27 mouse cellular contexts compared by ENCODE assay signal in genomic region chr4:116133126-116133525, GRCm38 (mm10). TPM values are rescaled to one million over a fixed set of nuclear protein-coding genes. Genes with fewer than 3 reads are reported as not detected.
A peak's percentile ranks its signal among the peaks of the same experiment; 100 is the strongest.
DNase-seq lines count a peak whose midpoint lies in the region; ATAC-seq and TF ChIP-seq lines count a peak whose summit lies in the region.
"Had no signal": no experiment of that assay in that cellular context is flagged by ENCODE, and none has a peak within 500 bp of the region (broad histone marks: within the 10 kb centered on the region; RNA-seq: fewer than 3 reads in every experiment).

No protein-coding gene starts in this region.

- H3K9ac ChIP-seq in hindbrain, embryonic 13.5 days = 0 out of 2 replicates have a peak overlapping the region, but pooled peaks have one; percentile 31
- H3K9ac ChIP-seq in hindbrain, postnatal 0 days (replicated peaks; ENCODE audit: low read length) = no peak overlapping the region
- no peak overlapping the region for H3K9ac ChIP-seq in midbrain, embryonic 11.5 days (ENCODE audit: low read length)
- no peak overlapping the region for H3K9ac ChIP-seq in midbrain, embryonic 13.5 days (replicated peaks)
- no peak overlapping the region; the same call in 1 of the 2 replicates for H3K9ac ChIP-seq in MEL (ENCODE audit: control insufficient read depth, low read depth, low read length, poor library complexity, severe bottlenecking)
- H3K9ac ChIP-seq: embryonic facial prominence, embryonic 13.5 days; embryonic facial prominence, embryonic 15.5 days; forebrain, embryonic 12.5 days had no signal

- no peak for TF ChIP-seq POLR2A in MEL (IDR thresholded peaks at IDR 0.05; ENCODE audit: control insufficient read depth in 1 of 2, insufficient read depth in 1 of 2, low read depth in 1 of 2, low read length in 2 of 2, poor library complexity in 1 of 2)

- H3K4me2 ChIP-seq in hindbrain, embryonic 13.5 days = no peak overlapping the region
- no peak overlapping the region for H3K4me2 ChIP-seq in hindbrain, postnatal 0 days (ENCODE audit: low read depth, low read length)
- no peak overlapping the region for H3K4me2 ChIP-seq in midbrain, embryonic 11.5 days
- H3K4me2 ChIP-seq in midbrain, embryonic 13.5 days (replicated peaks) = no peak overlapping the region
- H3K4me2 ChIP-seq: embryonic facial prominence, embryonic 13.5 days; embryonic facial prominence, embryonic 15.5 days; forebrain, embryonic 12.5 days had no signal

- no peak for TF ChIP-seq RAD21 in MEL (IDR thresholded peaks at IDR 0.05; ENCODE audit: low read depth, low read length)

- no peak for TF ChIP-seq CTCF in hindbrain, postnatal 0 days (IDR thresholded peaks at IDR 0.05; ENCODE audit: low read depth)
- no peak for TF ChIP-seq CTCF in MEL (IDR thresholded peaks at IDR 0.05 in 2 of 3, conservative IDR thresholded peaks at IDR 0.05 in 1 of 3; ENCODE audit: control insufficient read depth in 1 of 3, insufficient read depth in 1 of 3, low read depth in 2 of 3, low read length in 3 of 3, poor library complexity in 1 of 3, severe bottlenecking in 1 of 3)
- TF ChIP-seq CTCF in gastrocnemius, adult 2 months (IDR thresholded peaks at IDR 0.05) = no peak

- H3K36me3 ChIP-seq in hindbrain, embryonic 13.5 days = no peaks in the 10 kb centered on the region
- H3K36me3 ChIP-seq in hindbrain, postnatal 0 days (ENCODE audit: insufficient read depth, low read length) = no peaks in the 10 kb centered on the region
- no peaks in the 10 kb centered on the region for H3K36me3 ChIP-seq in midbrain, embryonic 11.5 days (ENCODE audit: control insufficient read depth, insufficient read depth, low read length)
- no peaks in the 10 kb centered on the region for H3K36me3 ChIP-seq in midbrain, embryonic 13.5 days
- 0 out of 4 replicates have a peak, but pooled peaks cover 0 to 2% of the 10 kb centered on the region in 2 experiments for H3K36me3 ChIP-seq in MEL (ENCODE audit: control insufficient read depth in 1 of 2, insufficient read depth in 2 of 2, low read length in 2 of 2)

- H3K4me3 ChIP-seq in hindbrain, embryonic 13.5 days = no peak overlapping the region
- H3K4me3 ChIP-seq in hindbrain, postnatal 0 days (ENCODE audit: low read length) = no peak overlapping the region
- no peak overlapping the region for H3K4me3 ChIP-seq in midbrain, embryonic 11.5 days (ENCODE audit: low read depth, low read length)
- no peak overlapping the region for H3K4me3 ChIP-seq in midbrain, embryonic 13.5 days (replicated peaks)
- H3K4me3 ChIP-seq in MEL (ENCODE audit: control insufficient read depth in 1 of 2, insufficient read depth in 1 of 2, low read depth in 2 of 2, low read length in 2 of 2) = no peak overlapping the region
- no peak overlapping the region for H3K4me3 ChIP-seq in gastrocnemius, adult 2 months
- H3K4me3 ChIP-seq: embryonic facial prominence, embryonic 13.5 days; embryonic facial prominence, embryonic 15.5 days; erythroblast, embryonic 14.5 days; forebrain, embryonic 10.5 days; forebrain, embryonic 12.5 days had no signal

- ATAC-seq in hindbrain, embryonic 13.5 days (ENCODE audit: low FRiP score) = no peak
- ATAC-seq in hindbrain, postnatal 0 days = no peak
- no peak for ATAC-seq in midbrain, embryonic 11.5 days (ENCODE audit: low FRiP score)
- no peak for ATAC-seq in midbrain, embryonic 13.5 days
- ATAC-seq: forebrain, embryonic 14.5 days; forebrain, embryonic 16.5 days had no signal

- H3K4me1 ChIP-seq in hindbrain, embryonic 13.5 days (replicated peaks) = no peaks in the 10 kb centered on the region
- no peaks in the 10 kb centered on the region for H3K4me1 ChIP-seq in hindbrain, postnatal 0 days (ENCODE audit: insufficient read depth, low read length)
- H3K4me1 ChIP-seq in midbrain, embryonic 11.5 days (ENCODE audit: control insufficient read depth, insufficient read depth, low read length) = peaks cover 4% of the 10 kb centered on the region; the same call in 1 of the 2 replicates
- H3K4me1 ChIP-seq in midbrain, embryonic 13.5 days (replicated peaks) = peaks cover 4% of the 10 kb centered on the region
- H3K4me1 ChIP-seq in MEL (ENCODE audit: control insufficient read depth in 1 of 2, insufficient read depth in 2 of 2, low read length in 2 of 2) = peaks cover 0 to 2% of the 10 kb centered on the region in 2 experiments; a peak in 1 of 4 replicates
- H3K4me1 ChIP-seq: embryonic facial prominence, embryonic 15.5 days had no signal

- no peak for DNase-seq in hindbrain, postnatal 0 days (ENCODE audit: low spot score)
- peak; percentile 72 for DNase-seq in midbrain, embryonic 11.5 days (ENCODE audit: low spot score, missing footprints)
- DNase-seq in MEL (ENCODE audit: low read depth, low spot score) = peak; percentile 23
- no peak for DNase-seq in gastrocnemius, adult 2 months
- DNase-seq: adrenal gland, adult 2 months; adrenal gland, postnatal 10 days; adrenal gland, postnatal 25 days; cerebellum, adult 11 months; cerebellum, adult 18-20 months; cerebellum, adult 9-11 months; cerebellum, postnatal 36 days; embryo, embryonic 11 days had no signal

- 82% methylated on average over 4 of the region's 4 CpGs for WGBS in hindbrain, embryonic 13.5 days
- WGBS in hindbrain, postnatal 0 days = 85% methylated on average over 4 of the region's 4 CpGs
- 85% methylated on average over 4 of the region's 4 CpGs for WGBS in midbrain, embryonic 11.5 days
- 91% methylated on average over 4 of the region's 4 CpGs for WGBS in midbrain, embryonic 13.5 days

- H3K27me3 ChIP-seq in hindbrain, embryonic 13.5 days = no peaks in the 10 kb centered on the region
- no peaks in the 10 kb centered on the region for H3K27me3 ChIP-seq in hindbrain, postnatal 0 days (ENCODE audit: insufficient read depth, low read length)
- H3K27me3 ChIP-seq in midbrain, embryonic 11.5 days (ENCODE audit: control insufficient read depth, insufficient read depth, low read length) = no peaks in the 10 kb centered on the region
- H3K27me3 ChIP-seq in midbrain, embryonic 13.5 days = no peaks in the 10 kb centered on the region
- no peaks in the 10 kb centered on the region for H3K27me3 ChIP-seq in MEL (ENCODE audit: control insufficient read depth in 1 of 2, insufficient read depth in 2 of 2, low read length in 2 of 2)
- H3K27me3 ChIP-seq: embryonic facial prominence, embryonic 13.5 days; embryonic facial prominence, embryonic 15.5 days; forebrain, embryonic 12.5 days had no signal

- no peaks in the 10 kb centered on the region for H3K79me2 ChIP-seq in MEL (ENCODE audit: control insufficient read depth, insufficient read depth, low read length, poor library complexity)

- intact Hi-C loops in gastrocnemius, adult 2 months (cut with DNase I) = no loop called here

- no peak for TF ChIP-seq EP300 in MEL (IDR thresholded peaks at IDR 0.05; ENCODE audit: low read depth in 1 of 2, low read length in 2 of 2)

- H3K27ac ChIP-seq in hindbrain, embryonic 13.5 days = no peak overlapping the region
- no peak overlapping the region for H3K27ac ChIP-seq in hindbrain, postnatal 0 days
- H3K27ac ChIP-seq in midbrain, embryonic 11.5 days (ENCODE audit: low read depth, low read length) = no peak overlapping the region
- no peak overlapping the region for H3K27ac ChIP-seq in midbrain, embryonic 13.5 days
- no peak overlapping the region for H3K27ac ChIP-seq in MEL (ENCODE audit: control insufficient read depth, low read depth, low read length)
- H3K27ac ChIP-seq in gastrocnemius, adult 2 months = no peak overlapping the region
- H3K27ac ChIP-seq: embryonic facial prominence, embryonic 13.5 days; embryonic facial prominence, embryonic 15.5 days; forebrain, embryonic 10.5 days; forebrain, embryonic 12.5 days had no signal

- H3K9me3 ChIP-seq in hindbrain, embryonic 13.5 days = no peaks in the 10 kb centered on the region
- no peaks in the 10 kb centered on the region for H3K9me3 ChIP-seq in hindbrain, postnatal 0 days (ENCODE audit: low read length)
- H3K9me3 ChIP-seq in midbrain, embryonic 11.5 days (ENCODE audit: control insufficient read depth, low read length) = no peaks in the 10 kb centered on the region
- H3K9me3 ChIP-seq in midbrain, embryonic 13.5 days = no peaks in the 10 kb centered on the region
- no peaks in the 10 kb centered on the region for H3K9me3 ChIP-seq in MEL (replicated peaks; ENCODE audit: insufficient read depth, low read length)
- H3K9me3 ChIP-seq: embryonic facial prominence, embryonic 13.5 days; embryonic facial prominence, embryonic 15.5 days; forebrain, embryonic 10.5 days; forebrain, embryonic 12.5 days had no signal

RNA-seq across cellular contexts. Expression of gene Pomgnt1, which starts 9.5 kb away (rescaled TPM):
- 62.6 and 63.7 TPM in 2 replicates for polyA plus RNA-seq in hindbrain, embryonic 13.5 days (2015; fragmentation: Nextera tagmentation; extraction: Ambion mirVana)
- total RNA-seq in hindbrain, postnatal 0 days (2014; rRNA removed) = 85.9 and 88.7 TPM in 2 replicates
- 59.4 and 63.3 TPM in 2 replicates for polyA plus RNA-seq in hindbrain, postnatal 0 days (2015; fragmentation: Nextera tagmentation; extraction: Ambion mirVana)
- polyA plus RNA-seq in midbrain, embryonic 11.5 days (2014; fragmentation: Nextera tagmentation; extraction: Ambion mirVana) = 46.6 and 48.4 TPM in 2 replicates
- polyA plus RNA-seq in midbrain, embryonic 13.5 days (2015; fragmentation: Nextera tagmentation; extraction: Ambion mirVana) = 51.8 and 56.9 TPM in 2 replicates
- total RNA-seq in MEL (2012; rRNA removed) = 29.1 and 35.3 TPM in 2 replicates
- 10 to 100 TPM in 1 of 2 experiments, not detected in 1; 33.6 TPM for polyA plus RNA-seq in MEL (2012; ENCODE audit: insufficient read depth in 1 of 2, insufficient read length in 2 of 2, low read depth in 1 of 2, low replicate concordance in 2 of 2, missing spikeins in 1 of 2)
- total RNA-seq in gastrocnemius, adult 2 months (2021) = 10 to 100 TPM; 47.9 to 50.7 TPM

RNA-seq across cellular contexts. Expression of gene Rad54l, which starts 9.6 kb away (rescaled TPM):
- 11.4 and 12.1 TPM in 2 replicates for polyA plus RNA-seq in hindbrain, embryonic 13.5 days (2015; fragmentation: Nextera tagmentation; extraction: Ambion mirVana)
- 3.8 and 5.3 TPM in 2 replicates for total RNA-seq in hindbrain, postnatal 0 days (2014; rRNA removed)
- 5.4 and 6.1 TPM in 2 replicates for polyA plus RNA-seq in hindbrain, postnatal 0 days (2015; fragmentation: Nextera tagmentation; extraction: Ambion mirVana)
- 55.8 and 61.0 TPM in 2 replicates for polyA plus RNA-seq in midbrain, embryonic 11.5 days (2014; fragmentation: Nextera tagmentation; extraction: Ambion mirVana)
- polyA plus RNA-seq in midbrain, embryonic 13.5 days (2015; fragmentation: Nextera tagmentation; extraction: Ambion mirVana) = 18.8 and 19.4 TPM in 2 replicates
- 25.0 and 29.4 TPM in 2 replicates for total RNA-seq in MEL (2012; rRNA removed)
- 10 to 100 TPM in 1 of 2 experiments, not detected in 1; 44.0 TPM for polyA plus RNA-seq in MEL (2012; ENCODE audit: insufficient read depth in 1 of 2, insufficient read length in 2 of 2, low read depth in 1 of 2, low replicate concordance in 2 of 2, missing spikeins in 1 of 2)
- under 1 TPM; 0.23 to 0.36 TPM for total RNA-seq in gastrocnemius, adult 2 months (2021)

RNA-seq across cellular contexts. Expression of gene Lurap1, which starts 18.0 kb away (rescaled TPM):
- 1.7 and 1.9 TPM in 2 replicates for polyA plus RNA-seq in hindbrain, embryonic 13.5 days (2015; fragmentation: Nextera tagmentation; extraction: Ambion mirVana)
- total RNA-seq in hindbrain, postnatal 0 days (2014; rRNA removed) = 6.2 and 7.9 TPM in 2 replicates
- 4.0 TPM in 2 replicates for polyA plus RNA-seq in hindbrain, postnatal 0 days (2015; fragmentation: Nextera tagmentation; extraction: Ambion mirVana)
- polyA plus RNA-seq in midbrain, embryonic 11.5 days (2014; fragmentation: Nextera tagmentation; extraction: Ambion mirVana) = 1.5 and 1.8 TPM in 2 replicates
- polyA plus RNA-seq in midbrain, embryonic 13.5 days (2015; fragmentation: Nextera tagmentation; extraction: Ambion mirVana) = 1.5 and 2.2 TPM in 2 replicates
- total RNA-seq in MEL (2012; rRNA removed) = 0.85 and 1.2 TPM in 2 replicates
- polyA plus RNA-seq in MEL (2012; ENCODE audit: insufficient read depth in 1 of 2, insufficient read length in 2 of 2, low read depth in 1 of 2, low replicate concordance in 2 of 2, missing spikeins in 1 of 2) = 1 to 10 TPM in 1 of 2 experiments, not detected in 1; 1.2 TPM
- 1 to 10 TPM; 4.9 to 6.9 TPM for total RNA-seq in gastrocnemius, adult 2 months (2021)
- polyA plus RNA-seq: erythroblast, embryonic 14.5 days had no signal

RNA-seq across cellular contexts. Expression of gene Tspan1, which starts 34.3 kb away (rescaled TPM):
- polyA plus RNA-seq in hindbrain, embryonic 13.5 days (2015; fragmentation: Nextera tagmentation; extraction: Ambion mirVana) = 0.19 and 0.22 TPM in 2 replicates
- total RNA-seq in hindbrain, postnatal 0 days (2014; rRNA removed) = 0.16 and 0.40 TPM in 2 replicates
- 0.21 and 0.34 TPM in 2 replicates for polyA plus RNA-seq in hindbrain, postnatal 0 days (2015; fragmentation: Nextera tagmentation; extraction: Ambion mirVana)
- not detected in 2 replicates for polyA plus RNA-seq in midbrain, embryonic 11.5 days (2014; fragmentation: Nextera tagmentation; extraction: Ambion mirVana)
- 0.11 TPM in 1 of 2 replicates, not detected in the other for polyA plus RNA-seq in midbrain, embryonic 13.5 days (2015; fragmentation: Nextera tagmentation; extraction: Ambion mirVana)
- total RNA-seq in MEL (2012; rRNA removed) = 0.08 TPM in 1 of 2 replicates, not detected in the other
- under 1 TPM in 1 of 2 experiments, not detected in 1; 0.03 TPM for polyA plus RNA-seq in MEL (2012; ENCODE audit: insufficient read depth in 1 of 2, insufficient read length in 2 of 2, low read depth in 1 of 2, low replicate concordance in 2 of 2, missing spikeins in 1 of 2)
- under 1 TPM in 1 of 2 experiments, not detected in 1; 0.17 TPM for total RNA-seq in gastrocnemius, adult 2 months (2021)
- total RNA-seq: adrenal gland, adult 2 months; adrenal gland, postnatal 10 days; adrenal gland, postnatal 25 days; common myeloid progenitor, adult 5-6 weeks had no signal
- polyA plus RNA-seq: adrenal gland, adult 2 months; erythroblast, embryonic 14.5 days; forebrain, embryonic 10.5 days; forebrain, embryonic 14.5 days had no signal

RNA-seq across cellular contexts. Expression of gene 1700042G07Rik, which starts 40.0 kb away (rescaled TPM):
- polyA plus RNA-seq in hindbrain, embryonic 13.5 days (2015; fragmentation: Nextera tagmentation; extraction: Ambion mirVana) = not detected in 2 replicates
- total RNA-seq in hindbrain, postnatal 0 days (2014; rRNA removed) = not detected in 2 replicates
- not detected in 2 replicates for polyA plus RNA-seq in hindbrain, postnatal 0 days (2015; fragmentation: Nextera tagmentation; extraction: Ambion mirVana)
- polyA plus RNA-seq in midbrain, embryonic 11.5 days (2014; fragmentation: Nextera tagmentation; extraction: Ambion mirVana) = not detected in 2 replicates
- not detected in 2 replicates for polyA plus RNA-seq in midbrain, embryonic 13.5 days (2015; fragmentation: Nextera tagmentation; extraction: Ambion mirVana)
- not detected in 2 replicates for total RNA-seq in MEL (2012; rRNA removed)
- not detected for polyA plus RNA-seq in MEL (2012; ENCODE audit: insufficient read depth in 1 of 2, insufficient read length in 2 of 2, low read depth in 1 of 2, low replicate concordance in 2 of 2, missing spikeins in 1 of 2)
- total RNA-seq in gastrocnemius, adult 2 months (2021) = not detected
- total RNA-seq: adrenal gland, adult 2 months; adrenal gland, postnatal 10 days; adrenal gland, postnatal 25 days; adrenal gland, postnatal 4 days; common myeloid progenitor, adult 5-6 weeks; ES-E14 had no signal
- polyA plus RNA-seq: adrenal gland, adult 2 months; brain, embryonic 14.5 days; C2C12; embryonic facial prominence, embryonic 11.5 days; embryonic facial prominence, embryonic 13.5 days; embryonic facial prominence, embryonic 15.5 days; erythroblast, embryonic 14.5 days; forebrain, embryonic 10.5 days; forebrain, embryonic 12.5 days; forebrain, embryonic 14.5 days; forebrain, embryonic 16.5 days had no signal

Comparison
In these comparisons a context has a peak if more than half of its experiments do, and no peak if none do; other contexts are left out.
1. DNase-seq: peak in midbrain, embryonic 11.5 days (single experiment) and MEL (single experiment); none in hindbrain, postnatal 0 days (single experiment) and gastrocnemius, adult 2 months (single experiment).